Mouse (Mus musculus) stomach, postnatal 0 days (tissue): ENCODE measurements around the gene Htra1.

Experiments used
- CTCF ChIP-seq: IDR thresholded peaks from 2 replicates; pipeline ENCODE4 v1.5.1; 2016; ENCODE audit warnings: antibody characterized with exemption, low read depth, mild to moderate bottlenecking, moderate library complexity
- EP300 ChIP-seq: optimal IDR thresholded peaks from 2 replicates; pipeline ENCODE3; 2016; ENCODE audit warnings: antibody characterized with exemption

GRCm38 (mm10) chr7:130961429-130961828 lies 25.5 kb downstream of the Htra1 start:
- TF ChIP-seq CTCF (no peak), EP300 (no peak)
